Mouse (Mus musculus): Measurements from ENCODE around the gene Slc4a2.

DNA sequence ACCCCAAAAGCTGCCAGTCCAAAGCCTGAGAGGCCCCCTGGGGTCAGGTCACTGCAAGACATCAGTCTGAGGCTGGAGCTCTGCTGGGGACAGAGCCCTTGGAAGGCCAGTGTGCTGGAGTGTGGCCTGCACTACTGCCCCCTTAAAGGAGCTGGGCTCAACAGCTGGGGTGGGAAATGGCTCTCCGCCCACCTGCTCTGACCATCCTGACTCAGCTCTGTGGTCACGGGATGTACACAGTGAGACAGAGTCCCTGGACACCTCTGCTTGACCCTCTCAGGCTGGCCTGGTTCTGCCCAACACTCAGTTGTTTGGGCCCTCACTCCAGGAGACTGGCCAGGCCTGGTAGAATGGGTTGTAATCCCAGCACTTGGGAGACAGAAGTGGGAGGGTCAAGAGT, 14.2 kb upstream of the Slc4a2 start:
- TF ChIP-seq CTCF (IDR thresholded peaks at IDR 0.05; ENCODE audit: low read depth): no peak
- no peak for TF ChIP-seq EP300 (IDR thresholded peaks at IDR 0.05; ENCODE audit: low read depth)

Data from liver, postnatal 0 days (tissue).